Mouse (Mus musculus) forebrain, embryonic 16.5 days (tissue): ENCODE measurements around the gene Tigar. TPM values are rescaled to one million over a fixed set of nuclear protein-coding genes. Genes with fewer than 3 reads are reported as not detected.
A peak's percentile ranks its signal among the peaks of the same experiment; 100 is the strongest.

Experiments
- ATAC-seq: fragments of 200-750 bp; cut with Nextera tagmentation; 2 replicates; pipeline ENCODE4 v1.8.0; 2017; ENCODE audit warnings: mild to moderate bottlenecking, moderate library complexity
- H3K27ac ChIP-seq: fragments of 300-500 bp; sonication (generic); 2 replicates; pipeline ENCODE4 v1.5.1; 2014; ENCODE audit warnings: low read length, control low read depth
- H3K27me3 ChIP-seq: fragments of 300-500 bp; sonication (generic); replicated peaks from 2 replicates; pipeline ENCODE4 v1.6.1; 2014; ENCODE audit warnings: low read length; ENCODE audit not compliant: control insufficient read depth, insufficient read depth
- H3K36me3 ChIP-seq: fragments of 300-500 bp; sonication (generic); 2 replicates; pipeline ENCODE4 v1.6.1; 2014; ENCODE audit not compliant: control insufficient read depth, insufficient read depth
- H3K4me1 ChIP-seq: fragments of 300-500 bp; sonication (generic); replicated peaks from 2 replicates; pipeline ENCODE4 v1.6.1; 2014; ENCODE audit warnings: low read length; ENCODE audit not compliant: control insufficient read depth, insufficient read depth
- H3K4me2 ChIP-seq: fragments of 300-500 bp; sonication (generic); 2 replicates; pipeline ENCODE4 v1.6.1; 2014; ENCODE audit warnings: mild to moderate bottlenecking, low read length, control low read depth
- H3K4me3 ChIP-seq: fragments of 300-500 bp; sonication (generic); replicated peaks from 2 replicates; pipeline ENCODE4 v1.5.1; 2014; ENCODE audit warnings: mild to moderate bottlenecking, low read length, control low read depth
- H3K9ac ChIP-seq: fragments of 300-500 bp; sonication (generic); replicated peaks from 2 replicates; pipeline ENCODE4 v1.6.1; 2014; ENCODE audit warnings: low read depth, low read length, control low read depth
- H3K9me3 ChIP-seq: fragments of 300-500 bp; sonication (generic); 2 replicates; pipeline ENCODE4 v1.6.1; 2016; ENCODE audit warnings: low read length; ENCODE audit not compliant: control insufficient read depth
- WGBS: fragments of 180-500 bp; shearing (Covaris S2); extraction: QIAGEN DNeasy Blood & Tissue Kit; methylation state at CpG from one replicate; pipeline ENCODE4 v1.1.7; 2014; 5-methylcytosine and 5-hydroxymethylcytosine counted together
- polyA plus RNA-seq: library from polyadenylated mRNA; unstranded; fragments of >200 nt; fragmentation: Nextera tagmentation; extraction: Ambion mirVana; gene quantifications from 2 replicates; pipeline ENCODE4 v1.2.1, GENCODE M21; 2015

Gene Tigar
- polyA plus RNA-seq, 1 experiment from 2014 or later, result 9.2 TPM

DNA sequence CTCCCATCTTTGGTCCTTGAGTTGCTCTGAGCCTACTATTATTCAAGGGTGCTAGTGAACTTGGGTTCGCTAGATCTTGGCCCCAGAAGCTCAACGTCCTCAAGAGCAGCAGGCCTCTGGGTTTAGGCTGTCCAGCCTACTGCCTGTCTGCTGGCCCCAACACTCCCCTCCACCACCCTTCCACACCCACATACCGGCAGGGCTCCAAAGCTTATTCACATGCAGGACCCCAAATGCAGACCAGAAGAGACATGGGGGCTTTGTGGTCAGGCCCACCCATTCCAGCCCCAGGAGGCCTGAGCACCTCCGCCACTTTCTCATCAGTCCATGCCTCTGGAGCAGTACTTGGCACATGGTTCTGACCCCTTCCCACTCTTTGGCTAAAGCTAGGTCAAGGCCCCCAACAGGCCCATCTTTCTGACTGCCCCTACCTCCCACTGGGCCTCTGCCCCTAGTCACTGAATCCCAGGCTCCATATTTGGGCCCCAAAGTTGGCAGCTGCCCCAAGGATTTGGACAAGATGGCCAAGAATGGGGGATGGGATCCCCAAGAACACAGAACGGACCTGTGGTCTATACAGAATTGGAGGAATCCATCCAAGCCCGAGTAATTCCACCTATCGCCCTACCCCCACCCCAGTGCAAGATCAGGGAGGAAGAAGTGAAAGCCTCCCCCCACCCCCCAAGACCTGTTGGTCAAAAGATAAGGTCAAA, 34.4 kb upstream of the Tigar start:
- Histone ChIP-seq H3K9ac (no peak overlapping the region), H3K36me3 (no peaks in the 10 kb centered on the region), H3K27ac (no peak overlapping the region), H3K27me3 (no peaks in the 10 kb centered on the region), H3K9me3 (no peaks in the 10 kb centered on the region), H3K4me1 (peaks cover 22% of the 10 kb centered on the region), H3K4me2 (no peak overlapping the region), H3K4me3 (no peak overlapping the region)
- 78% methylated on average over 7 of the region's 7 CpGs for whole genome bisulfite sequencing
- no peak for ATAC-seq

DNA sequence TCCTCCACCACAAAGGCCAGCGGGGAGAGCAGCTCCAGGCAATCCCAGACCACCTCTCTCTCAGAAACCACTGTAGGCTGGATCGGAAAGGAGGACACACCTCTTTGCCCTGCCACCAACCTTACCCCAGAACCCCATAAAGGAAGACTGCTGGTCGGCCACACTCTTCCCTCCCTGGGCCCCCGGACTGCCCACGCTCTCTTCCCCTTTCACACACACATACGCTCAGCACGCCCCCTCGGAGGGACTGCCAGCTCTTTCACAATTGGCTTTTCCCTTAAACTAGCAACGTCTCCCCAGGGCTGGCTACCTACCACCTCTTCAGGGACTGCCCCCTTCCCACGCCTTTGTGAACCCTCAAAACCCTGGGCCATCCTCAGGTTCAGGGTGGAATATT, 33.8 kb upstream of the Tigar start:
- H3K9me3 ChIP-seq, result no peaks in the 10 kb centered on the region
- H3K36me3 ChIP-seq, result no peaks in the 10 kb centered on the region
- H3K4me1 ChIP-seq, result peaks cover 17% of the 10 kb centered on the region
- no peaks in the 10 kb centered on the region for H3K27me3 ChIP-seq
- no peak for ATAC-seq
- H3K9ac ChIP-seq, result no peak overlapping the region
- no peak overlapping the region for H3K27ac ChIP-seq
- no peak overlapping the region for H3K4me3 ChIP-seq
- no peak overlapping the region for H3K4me2 ChIP-seq
- WGBS, result 60% methylated on average over 10 of the region's 10 CpGs

GRCm38 (mm10) chr6:127142154-127143123, 33.1 kb upstream of the Tigar start:
- Histone ChIP-seq H3K4me1 (peaks cover 13% of the 10 kb centered on the region), H3K9ac (no peak overlapping the region; the same call in 1 of the 2 replicates), H3K4me2 (peak overlapping the region; percentile 30; the same call in 1 of the 2 replicates), H3K27me3 (no peaks in the 10 kb centered on the region), H3K27ac (no peak overlapping the region), H3K9me3 (no peaks in the 10 kb centered on the region), H3K4me3 (peak overlapping the region; percentile 18; the same call in 1 of the 2 replicates), H3K36me3 (no peaks in the 10 kb centered on the region)
- WGBS, result 19% methylated on average over 7 of the region's 10 CpGs
- ATAC-seq, result peak; percentile 51

- Histone ChIP-seq H3K27me3 (no peaks in the 10 kb centered on the region), H3K4me1 (peaks cover 25% of the 10 kb centered on the region), H3K9ac (no peak overlapping the region), H3K27ac (no peak overlapping the region), H3K9me3 (no peaks in the 10 kb centered on the region), H3K4me2 (no peak overlapping the region), H3K4me3 (no peak overlapping the region), H3K36me3 (no peaks in the 10 kb centered on the region)
- ATAC-seq, result no peak
- 89% methylated on average over 11 of the region's 11 CpGs for WGBS
Observed at GRCm38 (mm10) chr6:127138962-127139361, 29.6 kb upstream of the Tigar start.

- WGBS, result 16% methylated on average over 16 of the region's 16 CpGs
- Histone ChIP-seq H3K36me3 (no peaks in the 10 kb centered on the region), H3K9me3 (no peaks in the 10 kb centered on the region), H3K4me3 (peak overlapping the region; percentile 32), H3K9ac (peak overlapping the region; percentile 39), H3K27ac (peak overlapping the region; percentile 11), H3K27me3 (no peaks in the 10 kb centered on the region), H3K4me1 (peaks cover 48% of the 10 kb centered on the region), H3K4me2 (peak overlapping the region; percentile 51)
- peak; percentile 90 for ATAC-seq
Observed at GRCm38 (mm10) chr6:127133433-127134245, 24.3 kb upstream of the Tigar start.

GRCm38 (mm10) chr6:127132719-127133118, 23.4 kb upstream of the Tigar start:
- peaks cover 48% of the 10 kb centered on the region for H3K4me1 ChIP-seq
- H3K36me3 ChIP-seq, result no peaks in the 10 kb centered on the region
- no peak overlapping the region; the same call in 1 of the 2 replicates for H3K27ac ChIP-seq
- 50% methylated on average over 3 of the region's 3 CpGs for WGBS
- no peaks in the 10 kb centered on the region for H3K9me3 ChIP-seq
- no peak overlapping the region for H3K9ac ChIP-seq
- H3K27me3 ChIP-seq, result no peaks in the 10 kb centered on the region
- H3K4me3 ChIP-seq, result no peak overlapping the region
- no peak for ATAC-seq
- H3K4me2 ChIP-seq, result no peak overlapping the region

- no peak overlapping the region for H3K4me2 ChIP-seq
- WGBS, result 83% methylated on average over 3 of the region's 3 CpGs
- no peak overlapping the region for H3K9ac ChIP-seq
- H3K27ac ChIP-seq, result peak overlapping the region; percentile 9
- H3K9me3 ChIP-seq, result no peaks in the 10 kb centered on the region
- H3K36me3 ChIP-seq, result no peaks in the 10 kb centered on the region
- peaks cover 48% of the 10 kb centered on the region for H3K4me1 ChIP-seq
- no peaks in the 10 kb centered on the region for H3K27me3 ChIP-seq
- no peak for ATAC-seq
- no peak overlapping the region for H3K4me3 ChIP-seq
Observed at GRCm38 (mm10) chr6:127131946-127132345, 22.6 kb upstream of the Tigar start.

DNA sequence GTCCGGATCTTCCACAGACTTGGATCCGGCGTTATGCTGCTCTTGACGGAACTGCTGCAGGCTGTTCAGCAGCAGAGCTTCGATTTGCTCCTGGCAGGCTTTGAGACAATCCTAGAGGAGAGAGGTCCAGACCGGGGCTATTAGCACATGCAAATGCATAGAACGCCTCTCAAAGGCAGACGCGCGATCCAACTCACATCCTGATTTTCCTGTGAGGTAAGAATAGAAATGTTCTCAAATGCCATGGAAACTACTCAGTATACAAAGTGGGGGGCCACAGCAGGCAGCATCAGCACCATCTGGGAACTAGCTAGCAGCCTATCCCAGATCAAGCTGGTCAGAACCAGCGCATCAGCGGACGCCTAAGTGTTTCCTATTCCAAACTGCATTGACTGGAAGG, 21.0 kb upstream of the Tigar start:
- peak; percentile 39 for ATAC-seq
- no peak overlapping the region; the same call in 1 of the 2 replicates for H3K4me2 ChIP-seq
- peaks cover 44% of the 10 kb centered on the region for H3K4me1 ChIP-seq
- no peaks in the 10 kb centered on the region for H3K9me3 ChIP-seq
- H3K9ac ChIP-seq, result no peak overlapping the region
- no peak overlapping the region for H3K4me3 ChIP-seq
- WGBS, result 27% methylated on average over 13 of the region's 13 CpGs
- H3K27ac ChIP-seq, result peak overlapping the region; percentile 56
- H3K36me3 ChIP-seq, result no peaks in the 10 kb centered on the region
- no peaks in the 10 kb centered on the region for H3K27me3 ChIP-seq
